Mouse (Mus musculus) kidney, adult 18-20 months (tissue): Measurements from ENCODE around the gene Gm8068.
"Not testable (repeated sequence)": the region's sequence is repeated elsewhere in the genome, so short reads cannot be mapped to it uniquely, and the experiment has no call there.

Experiments used
- DNase-seq: peaks from one replicate; pipeline ENCODE4 v3.0.0; 2021

Gene Gm8068

DNA sequence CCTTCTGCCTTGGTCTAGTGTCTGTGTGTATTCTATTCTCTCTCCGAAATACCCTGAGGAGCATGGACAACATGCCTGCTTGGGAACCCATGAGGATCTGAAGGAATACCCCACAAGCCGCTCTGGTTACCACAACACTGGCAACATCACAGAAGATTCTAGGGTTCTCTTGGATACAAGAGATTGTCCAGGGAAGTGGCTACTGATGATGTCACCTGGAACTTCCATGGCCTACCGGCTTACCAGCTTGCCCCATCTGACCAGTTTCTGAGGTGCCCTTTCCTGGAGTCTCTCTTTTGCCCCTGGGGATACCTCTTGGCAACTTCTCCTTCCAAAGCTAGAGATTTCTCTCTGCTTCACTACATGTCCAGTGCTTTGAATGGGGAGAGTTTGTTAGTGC is at the start of gene Gm8068:
Gene Gm8068 (minus strand): TSS at position 101 of the 400 bp plus-strand sequence.
- not testable (repeated sequence) for DNase-seq

GRCm38 (mm10) chr14:41750514-41750913 is 48.8 kb upstream of the Gm8068 start, which contains the start of gene Gm7929:
Gene Gm7929, minus strand, starts transcription at chr14:41750614.
- not testable (repeated sequence) for DNase-seq

GRCm38 (mm10) chr14:41723437-41723836 is 21.8 kb upstream of the Gm8068 start:
- DNase-seq: not testable (repeated sequence)

- not testable (repeated sequence) for DNase-seq
These were observed 15.5 kb upstream of the Gm8068 start for GRCm38 (mm10) chr14:41717180-41717579.

GRCm38 (mm10) chr14:41648176-41648575 is 53.5 kb downstream of the Gm8068 start:
- not testable (repeated sequence) for DNase-seq
